Mouse (Mus musculus) skeletal muscle tissue, adult 2 months (tissue): ENCODE measurements around the gene Tnnt1.

ENCODE experiments used
- DNase-seq: peaks from one replicate; pipeline ENCODE4 v3.0.0-alpha.2; 2012; ENCODE audit warnings: low read depth, low spot score

The Tnnt1 gene

DNA sequence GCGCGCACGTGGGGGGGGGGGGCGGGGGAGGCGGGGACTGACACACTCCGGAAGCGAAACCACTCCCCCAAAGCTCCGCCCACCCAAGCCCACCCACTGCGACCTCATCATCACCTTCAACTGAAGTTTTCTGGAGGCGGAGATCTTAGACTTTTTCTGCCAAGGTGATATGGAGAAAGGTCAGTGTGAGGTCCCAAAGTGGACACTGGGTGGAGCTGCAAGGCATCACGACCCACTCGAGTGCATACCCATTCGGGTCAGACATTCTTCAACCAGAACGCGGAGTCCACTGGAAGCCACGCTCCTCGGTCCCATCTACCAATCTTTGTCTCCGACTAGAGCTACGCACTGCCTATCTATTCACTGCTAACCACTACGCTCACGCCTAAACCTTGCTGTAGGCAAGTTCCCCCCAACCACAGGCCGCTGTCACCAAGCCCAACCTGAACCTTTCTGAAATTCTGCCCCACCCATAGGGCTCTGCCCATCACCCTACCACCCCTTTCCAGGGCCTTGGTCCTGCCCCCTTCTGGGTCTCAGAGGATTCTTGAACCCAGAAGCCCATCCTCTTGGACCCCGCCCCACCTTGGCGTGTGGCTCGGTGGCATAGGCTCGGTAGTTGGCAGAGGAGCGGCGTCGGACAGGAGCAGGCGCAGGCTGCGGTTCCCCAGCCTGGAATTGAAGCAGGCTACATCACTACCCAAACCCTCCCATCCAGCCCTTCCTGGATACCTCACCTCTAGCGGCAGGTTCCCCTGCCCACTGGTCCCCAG lies 5.2 kb upstream of the Tnnt1 start:
- DNase-seq, result no peak

DNA sequence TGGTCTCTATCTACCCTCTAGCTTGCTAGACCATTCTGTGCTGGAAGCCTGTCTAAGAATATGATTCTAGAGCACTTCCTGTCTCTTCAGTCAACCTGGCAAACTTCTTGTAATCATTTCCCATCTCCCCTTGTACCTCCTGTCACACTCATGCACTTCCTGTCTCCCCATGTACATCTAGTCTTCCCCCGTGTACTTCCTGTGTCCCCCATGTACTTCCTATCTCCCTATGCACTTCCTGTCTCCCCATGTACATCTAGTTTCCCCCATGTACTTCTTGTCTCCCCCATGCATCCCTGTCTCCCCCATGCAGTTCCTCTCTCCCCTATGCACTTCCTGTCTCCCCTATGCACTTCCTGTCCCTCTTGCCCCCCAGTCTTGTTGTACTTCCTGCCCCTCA lies 2.3 kb upstream of the Tnnt1 start:
- no peak for DNase-seq

DNA sequence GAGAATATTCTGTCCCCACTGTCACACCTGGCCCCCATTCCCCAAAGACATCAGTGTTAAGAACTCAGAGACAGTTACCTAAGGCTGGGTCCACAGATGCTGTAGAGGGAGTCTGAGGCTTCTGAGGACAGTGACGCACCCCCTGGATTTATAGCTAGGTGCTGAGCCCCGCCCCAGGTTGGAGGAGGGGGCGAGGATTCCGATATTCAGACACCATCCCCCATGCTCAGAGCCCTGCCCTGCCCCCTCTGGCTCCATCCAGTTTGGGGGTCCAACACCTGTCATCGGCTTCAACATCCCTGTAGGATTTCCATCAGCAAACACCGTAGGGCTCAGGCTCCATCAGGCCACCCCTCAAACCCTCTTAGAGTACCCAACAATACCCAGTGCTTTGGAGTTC lies 329 bp downstream of the Tnnt1 start:
- DNase-seq, result no peak

DNA sequence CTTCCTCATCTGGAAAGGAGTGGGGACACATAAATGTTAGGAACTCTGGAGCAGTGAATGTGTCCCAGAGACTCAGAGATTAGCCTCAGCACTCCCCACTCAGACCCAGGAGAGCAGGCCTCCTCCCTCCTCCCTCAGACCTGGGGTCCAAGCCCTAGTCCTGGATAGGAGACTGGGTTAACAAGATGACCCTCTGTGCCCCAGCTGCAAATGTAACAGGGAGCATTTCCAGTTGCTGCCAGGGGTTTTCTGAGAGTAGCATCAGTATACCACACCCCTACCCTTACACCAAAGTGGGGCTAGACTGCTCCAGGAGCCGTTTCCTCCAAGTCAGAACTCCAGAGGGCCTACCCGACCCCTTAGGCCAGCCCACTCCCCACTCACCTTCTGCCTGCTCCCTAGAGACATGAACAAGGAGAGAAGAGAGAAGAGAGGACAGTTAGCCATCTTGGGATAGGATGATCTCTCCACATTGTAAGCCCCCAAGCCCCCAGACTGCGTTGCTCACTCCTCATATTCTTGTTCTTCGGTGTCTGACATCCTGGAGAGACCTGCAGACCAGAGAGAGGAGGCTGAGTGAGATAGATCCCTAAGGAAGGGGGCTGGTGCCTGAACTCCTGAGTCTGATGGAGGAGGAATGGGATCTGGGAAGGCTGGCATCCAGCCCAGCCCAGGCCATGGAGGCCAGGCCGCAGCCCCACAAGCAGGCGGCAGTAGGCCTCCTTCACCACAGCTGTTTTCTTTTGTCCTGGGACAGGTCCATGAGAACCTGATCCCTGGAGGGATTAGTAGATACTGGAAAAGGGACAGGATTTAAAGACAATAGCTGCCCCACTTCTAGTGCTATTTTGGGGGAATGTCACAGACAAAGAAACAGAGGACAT lies 2.1 kb downstream of the Tnnt1 start:
- DNase-seq, result no peak

DNA sequence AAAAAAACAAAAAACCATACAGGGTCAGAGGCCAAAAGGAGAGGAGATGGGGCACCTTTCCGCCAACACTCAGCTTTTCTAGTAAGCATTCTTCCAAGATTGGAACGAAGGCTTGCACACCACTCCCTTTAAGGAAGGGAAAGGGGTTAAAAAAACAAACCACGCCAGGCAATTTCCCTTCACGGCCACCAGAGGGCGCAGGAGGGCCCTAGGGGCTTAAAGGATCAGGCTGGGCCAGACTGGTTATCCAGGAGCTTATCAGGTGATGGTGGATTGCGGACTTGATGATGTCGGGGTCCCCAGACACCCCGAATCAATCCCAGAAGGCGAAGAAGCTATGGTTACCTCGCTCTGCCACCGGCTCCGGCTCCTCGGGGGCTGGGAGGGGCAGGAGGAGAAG lies 2.9 kb downstream of the Tnnt1 start:
- DNase-seq, result no peak

DNA sequence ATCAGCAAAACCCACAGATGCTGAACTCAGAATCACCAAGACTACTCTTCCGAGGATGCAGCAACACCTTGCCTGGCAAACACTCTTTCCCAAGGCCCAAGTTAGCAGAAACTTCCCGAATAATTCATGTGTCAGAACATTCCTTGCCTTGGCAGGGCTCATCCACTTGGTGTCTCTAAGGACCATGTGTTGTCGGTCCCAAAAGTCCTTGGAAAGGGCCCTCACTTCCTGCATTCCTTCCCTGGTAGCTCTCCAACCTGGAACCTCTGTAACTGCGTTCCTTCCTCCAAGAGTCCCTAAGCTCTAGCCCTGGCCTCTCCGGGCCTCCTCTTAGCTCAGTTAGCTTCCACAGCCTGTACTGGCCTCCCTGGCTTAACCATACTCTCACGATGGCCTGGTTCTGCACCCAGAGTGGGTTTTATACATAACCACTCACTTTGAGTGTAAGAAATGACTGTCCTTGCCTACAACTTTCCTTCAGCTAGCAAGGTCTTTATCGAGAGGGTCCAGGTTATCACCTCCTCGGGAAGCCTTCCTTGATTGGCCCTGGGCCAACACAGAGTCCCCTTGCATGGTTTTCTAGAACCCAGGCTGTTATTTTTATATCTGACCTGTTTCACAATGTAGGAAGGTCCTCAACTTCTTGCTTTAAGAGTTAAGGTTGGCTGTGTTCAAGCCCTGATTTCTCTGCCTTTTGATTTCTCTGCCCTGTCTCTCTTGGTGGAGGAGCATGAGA lies 4.5 kb downstream of the Tnnt1 start:
- DNase-seq, result no peak

DNA sequence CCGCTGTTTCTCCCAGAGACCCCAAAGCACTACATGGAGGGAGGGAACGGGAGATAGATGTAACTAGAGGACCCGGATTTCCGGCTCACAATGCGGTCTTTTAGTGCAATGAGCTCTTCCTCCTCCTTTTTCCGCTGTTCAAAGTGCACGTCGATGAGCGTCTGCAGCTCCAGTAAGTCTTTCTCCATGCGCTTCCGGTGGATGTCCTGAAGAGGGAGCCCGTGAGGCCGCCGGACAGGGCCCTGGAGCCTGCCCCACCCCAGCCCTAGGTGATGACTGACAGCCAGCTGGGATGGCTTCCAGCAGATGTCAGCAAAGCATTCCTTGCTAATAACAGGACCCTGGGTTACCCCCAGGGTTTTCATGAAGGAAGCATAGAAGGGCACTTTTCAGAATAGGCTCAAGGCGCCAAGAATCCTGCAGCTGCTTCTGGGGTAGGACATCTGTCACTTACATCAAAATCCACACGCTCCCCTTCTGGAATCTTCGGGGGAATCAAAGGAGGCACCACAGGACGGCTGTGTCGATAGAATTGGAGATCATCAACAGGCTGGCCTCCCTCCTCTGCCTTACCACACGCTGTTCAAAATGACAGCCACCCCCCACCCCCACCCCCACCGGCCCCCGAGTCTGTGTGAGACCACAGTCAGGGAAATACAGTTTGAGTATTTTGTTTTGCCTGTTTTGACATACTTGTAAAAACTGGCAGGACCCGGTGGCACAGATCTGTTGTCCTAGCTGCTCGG lies 6.1 kb downstream of the Tnnt1 start:
- peak; percentile 54 for DNase-seq

DNA sequence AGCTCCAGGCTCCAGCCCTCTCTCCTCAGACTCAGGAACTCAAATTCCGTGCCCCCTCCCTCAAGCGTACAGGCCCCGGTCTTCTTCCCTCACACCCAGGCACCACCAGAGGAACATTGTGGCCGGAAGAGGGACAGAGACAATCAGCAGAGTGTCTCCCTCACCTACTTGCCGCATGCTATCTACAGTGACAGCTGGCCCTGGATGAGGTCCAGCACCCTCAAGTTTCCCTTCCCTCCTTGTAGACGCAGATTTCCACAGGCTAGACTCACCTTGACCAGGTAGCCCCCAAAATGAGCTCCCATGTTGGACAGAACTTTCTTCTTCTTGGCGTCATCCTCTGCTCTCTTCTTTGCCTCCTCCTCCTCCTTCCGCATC lies 7.5 kb downstream of the Tnnt1 start:
- no peak for DNase-seq

DNA sequence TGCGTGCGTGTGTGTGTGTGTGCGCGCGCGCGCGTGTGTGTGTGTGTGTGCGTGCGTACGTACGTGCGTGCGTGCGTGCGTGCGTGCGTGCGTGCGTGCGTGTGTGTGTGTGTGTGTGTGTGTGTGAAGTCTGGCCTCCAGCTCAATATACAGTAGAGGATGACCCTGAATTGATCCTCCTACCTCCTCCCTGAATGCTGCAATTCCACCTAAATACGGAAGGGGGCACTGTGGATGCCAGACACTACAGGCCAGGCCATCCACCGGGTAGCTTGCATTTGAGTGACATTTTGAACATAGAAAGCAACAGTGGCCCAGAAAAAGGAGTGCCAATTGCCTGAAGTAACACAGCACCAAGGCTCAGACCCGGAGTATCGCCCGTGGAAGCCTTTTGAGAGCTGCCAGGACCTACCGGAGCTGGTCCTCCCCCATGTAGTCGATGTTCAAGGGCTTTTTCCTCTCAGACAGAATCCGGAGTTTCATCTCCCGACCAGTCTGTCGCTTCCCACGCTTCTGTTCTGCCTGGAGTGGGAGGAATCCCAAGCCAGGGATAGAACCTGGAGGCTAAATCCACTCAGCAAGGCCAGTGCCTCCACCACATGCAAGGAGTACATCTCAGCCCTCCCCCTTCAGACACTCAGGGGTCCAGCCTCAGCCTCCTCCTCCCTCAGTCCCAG lies 8.0 kb downstream of the Tnnt1 start:
- no peak for DNase-seq

DNA sequence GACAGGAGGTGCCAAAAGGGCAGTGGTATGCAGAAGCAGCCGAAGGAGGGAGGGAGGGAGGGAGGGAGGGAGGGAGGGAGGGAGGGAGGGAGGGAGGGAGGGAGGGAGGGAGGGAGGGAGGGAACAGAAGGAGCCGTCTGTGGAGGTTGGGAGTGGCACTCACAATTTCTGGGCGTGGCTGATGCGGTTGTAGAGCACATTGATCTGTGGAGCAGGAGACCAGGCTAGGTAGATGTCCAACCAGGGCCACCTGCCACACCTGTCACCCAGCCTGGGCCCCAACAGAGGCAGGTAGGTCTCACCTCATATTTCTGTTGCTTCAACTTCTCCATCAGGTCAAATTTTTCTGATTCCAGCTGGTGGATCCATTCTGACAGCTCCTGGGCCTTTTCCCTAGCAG lies 9.0 kb downstream of the Tnnt1 start:
- no peak for DNase-seq

DNA sequence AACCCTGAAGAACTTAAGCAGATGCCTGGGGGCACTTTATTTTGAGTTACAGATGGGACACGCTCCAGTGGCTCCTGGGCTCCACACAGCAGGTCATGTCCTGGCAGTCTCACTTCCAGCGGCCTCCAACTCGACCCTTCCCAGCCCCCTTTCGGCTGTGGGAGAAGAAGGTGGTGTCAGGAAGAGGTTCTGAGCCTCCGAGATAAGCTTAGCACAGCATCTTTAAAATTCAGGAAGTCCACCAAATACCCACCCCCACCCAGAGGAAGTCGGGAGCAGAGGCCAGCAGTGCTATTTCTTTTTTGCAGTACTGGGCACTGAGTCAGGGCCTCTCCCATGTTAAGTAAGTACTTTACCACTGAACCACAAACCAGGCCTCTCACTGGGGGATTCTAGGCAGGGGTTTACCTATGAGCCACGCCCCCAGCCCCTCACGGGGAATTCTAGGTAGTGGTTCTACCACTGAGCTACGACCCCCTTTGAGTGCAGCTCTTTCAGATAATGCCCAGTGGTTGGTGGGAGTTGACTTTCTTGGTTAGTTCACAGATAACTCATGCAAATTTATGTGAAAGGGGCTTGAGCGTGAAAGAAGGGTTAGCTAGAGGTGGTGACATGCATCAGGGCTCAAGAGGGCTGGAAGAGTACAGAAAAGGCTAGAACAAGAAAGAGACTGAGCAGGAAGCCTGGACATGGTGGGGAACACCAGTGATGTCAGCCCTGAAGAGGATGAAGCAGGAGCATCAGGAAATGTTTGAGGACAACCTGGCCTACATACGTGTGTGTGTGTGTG lies 11.3 kb downstream of the Tnnt1 start:
- DNase-seq, result no peak

DNA sequence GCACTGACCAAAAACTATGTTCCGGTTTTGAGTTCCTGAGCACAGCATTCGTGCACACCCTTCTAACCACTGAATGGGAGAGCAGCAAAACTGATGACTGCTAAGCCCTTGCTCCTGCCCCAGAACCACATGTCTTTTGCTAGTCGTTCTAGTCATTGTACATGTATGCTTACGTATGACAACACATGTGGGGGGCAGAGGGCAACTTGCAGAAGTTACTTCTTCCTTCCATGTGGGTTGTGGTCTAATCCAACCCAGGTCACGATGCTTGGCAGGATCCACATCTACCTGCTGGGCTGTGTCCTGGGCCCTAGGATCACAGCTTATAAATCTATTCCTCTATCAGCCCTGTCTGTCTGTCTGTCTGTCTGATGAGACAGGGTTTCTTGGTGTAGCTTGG lies 12.3 kb downstream of the Tnnt1 start:
- no peak for DNase-seq

DNA sequence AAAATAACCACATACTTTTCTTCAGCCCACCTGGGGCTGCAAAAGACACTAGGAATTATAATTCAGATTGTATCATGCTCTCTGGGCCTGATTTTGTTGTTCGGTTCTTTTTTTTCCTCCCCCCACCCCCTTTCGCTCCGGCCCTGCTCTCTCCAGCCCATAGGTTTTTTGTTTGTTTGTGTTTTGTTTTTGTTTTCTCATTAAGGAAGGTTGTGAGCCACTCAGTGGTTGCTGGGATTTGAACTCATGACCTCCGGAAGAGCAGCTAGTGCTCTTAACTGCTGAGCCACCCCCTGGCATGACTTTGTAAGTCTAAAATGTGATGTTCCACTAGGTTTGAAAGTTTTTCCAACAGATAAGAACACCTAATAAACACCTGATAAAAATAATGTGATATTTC lies 13.1 kb downstream of the Tnnt1 start:
- DNase-seq, result no peak

DNA sequence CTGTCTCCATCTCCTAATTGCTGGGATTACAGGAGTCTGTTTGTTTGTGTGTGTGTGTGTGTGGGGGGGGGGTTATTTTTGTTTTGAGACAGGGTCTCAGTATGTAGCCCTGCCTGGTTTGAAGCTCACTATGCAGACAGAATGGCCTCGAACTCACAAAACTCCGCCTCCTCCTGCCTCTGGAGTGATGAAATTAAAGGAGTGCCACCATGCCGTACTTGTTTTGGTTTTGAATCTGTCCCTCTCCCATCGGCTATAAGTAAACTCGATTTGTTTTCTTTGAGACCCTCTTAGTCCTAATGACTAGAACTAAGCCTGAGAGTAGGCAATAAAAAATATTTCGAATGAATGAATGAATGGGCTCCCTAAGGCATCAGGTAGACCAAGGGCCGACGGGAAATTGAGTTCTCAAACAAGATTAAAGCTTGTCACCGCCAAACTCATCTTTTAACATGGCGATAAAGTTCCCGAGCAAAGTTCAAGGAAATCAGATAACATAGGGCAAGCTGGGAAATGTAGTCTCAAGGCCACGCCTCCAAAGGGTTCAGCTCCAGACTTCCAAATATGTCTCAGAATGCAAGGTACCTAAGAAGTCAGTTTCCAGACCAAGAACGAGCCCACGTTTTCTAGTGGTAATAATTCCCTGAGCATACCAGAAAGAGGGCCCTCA lies 13.6 kb downstream of the Tnnt1 start:
- DNase-seq, result peak; percentile 71

DNA sequence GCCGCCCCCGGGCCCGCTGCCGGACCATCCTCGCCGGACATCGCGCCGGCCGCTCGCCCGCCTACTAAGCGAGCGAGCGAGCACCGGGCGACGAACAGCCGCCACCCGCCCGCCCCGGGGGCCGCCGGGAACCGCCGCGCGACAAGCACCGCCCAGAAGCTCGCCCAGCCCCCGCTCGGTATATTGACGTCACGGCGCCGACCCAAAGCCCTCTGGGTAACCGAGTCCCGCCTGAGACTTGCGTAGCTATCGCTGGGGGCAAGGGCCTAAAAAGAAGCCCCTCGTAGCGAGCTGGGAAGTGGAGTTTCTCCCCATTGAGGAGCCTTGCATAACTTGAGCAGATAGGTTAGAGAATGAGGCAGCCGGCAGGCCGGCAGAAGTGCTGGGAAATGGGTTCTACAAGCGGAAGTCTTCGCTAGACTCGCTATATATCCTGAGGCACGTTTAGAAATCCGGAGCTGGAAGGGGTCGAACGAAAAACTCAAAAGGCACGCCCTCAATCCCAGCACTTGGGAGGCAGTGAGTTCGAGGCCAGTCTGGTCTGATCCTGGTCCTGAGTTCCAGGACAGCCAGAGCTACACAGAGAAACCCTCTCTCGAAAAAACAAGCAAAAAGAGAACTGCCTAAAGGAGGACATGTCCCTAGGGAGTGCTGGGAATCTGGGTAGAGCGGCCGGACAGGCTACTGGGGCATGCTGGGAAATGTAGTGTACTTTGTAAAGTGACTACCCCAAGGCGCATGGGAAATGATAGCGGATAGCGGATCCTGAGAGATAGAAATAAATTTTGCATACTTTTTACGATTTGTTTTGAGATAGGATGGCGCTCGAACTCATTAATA lies 14.4 kb downstream of the Tnnt1 start, which contains the start of gene Ppp1r12c:
TSS of gene Ppp1r12c (minus strand) at position 123 of the 840 bp plus-strand sequence.
- DNase-seq, result peak; percentile 87

DNA sequence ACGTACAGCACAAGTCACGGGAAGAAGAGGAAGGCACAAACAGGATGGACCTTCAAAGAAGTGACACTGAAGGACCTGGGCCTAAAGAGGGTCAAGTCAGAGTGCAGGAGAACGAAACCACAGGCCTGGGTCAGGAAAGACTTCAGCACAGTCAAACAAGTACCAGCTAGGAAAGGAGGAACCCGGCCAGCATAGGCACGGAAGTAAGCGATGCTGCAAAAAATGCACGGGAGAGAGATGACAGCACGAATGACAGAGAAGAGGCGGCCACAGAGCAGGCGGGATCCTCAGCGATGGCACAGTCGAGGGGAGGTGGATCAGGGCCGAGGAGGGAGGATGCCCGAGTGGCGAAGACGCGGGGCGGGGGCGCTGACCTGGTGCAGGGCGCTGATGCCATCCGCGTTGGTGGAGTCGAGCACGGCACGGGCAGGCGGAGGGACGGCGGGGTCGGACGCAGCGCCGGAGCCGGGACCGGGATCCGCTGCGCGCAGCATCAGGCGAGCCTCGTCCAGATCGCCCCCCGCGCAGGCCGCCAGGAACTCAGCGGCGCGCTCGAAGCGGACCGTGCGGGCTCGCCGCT lies 15.2 kb downstream of the Tnnt1 start:
- no peak for DNase-seq

DNA sequence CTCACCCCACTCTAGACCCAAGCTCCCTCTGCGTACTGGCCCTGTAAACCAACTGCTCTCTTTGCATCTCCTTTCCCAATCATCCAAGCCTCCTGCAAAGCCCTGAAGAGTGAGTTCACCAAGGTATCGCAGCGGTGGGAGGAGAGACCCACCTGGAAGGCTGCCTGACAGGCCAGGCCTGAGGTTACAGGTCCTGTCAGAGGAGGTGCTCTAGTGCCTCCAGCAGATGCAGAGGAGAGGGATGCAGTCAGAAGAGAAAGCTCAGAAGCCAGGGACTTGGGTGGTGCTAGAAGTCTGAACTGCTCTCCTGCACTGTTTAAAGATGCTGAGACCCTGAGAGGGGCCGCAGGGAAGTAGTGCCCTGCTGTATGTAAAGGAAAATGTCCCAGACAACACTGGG lies 17.1 kb downstream of the Tnnt1 start:
- DNase-seq, result no peak

DNA sequence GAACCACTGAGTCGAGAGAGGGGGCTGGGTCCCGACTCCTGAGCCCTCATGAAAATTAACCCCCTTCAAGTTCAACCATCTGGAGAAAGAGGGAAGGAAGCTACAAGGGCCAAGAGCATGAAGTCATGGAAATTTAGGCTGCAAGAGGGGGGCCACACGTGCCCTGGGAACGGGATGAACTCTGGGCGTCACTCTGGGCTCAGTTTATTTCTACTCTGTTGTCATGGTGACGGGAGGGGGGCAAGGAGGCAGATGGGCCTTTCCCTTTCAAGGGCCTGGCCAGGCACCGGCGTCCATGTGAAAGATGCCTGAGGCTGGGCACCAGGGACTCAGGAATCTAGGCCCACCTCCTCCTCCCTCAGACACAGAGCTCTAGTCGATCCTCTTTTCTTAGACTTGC lies 17.9 kb downstream of the Tnnt1 start:
- peak; percentile 83 for DNase-seq
